Mouse (Mus musculus): ENCODE data around the gene F3.
A peak's percentile ranks its signal among the peaks of the same experiment; 100 is the strongest.

Gene F3

DNA sequence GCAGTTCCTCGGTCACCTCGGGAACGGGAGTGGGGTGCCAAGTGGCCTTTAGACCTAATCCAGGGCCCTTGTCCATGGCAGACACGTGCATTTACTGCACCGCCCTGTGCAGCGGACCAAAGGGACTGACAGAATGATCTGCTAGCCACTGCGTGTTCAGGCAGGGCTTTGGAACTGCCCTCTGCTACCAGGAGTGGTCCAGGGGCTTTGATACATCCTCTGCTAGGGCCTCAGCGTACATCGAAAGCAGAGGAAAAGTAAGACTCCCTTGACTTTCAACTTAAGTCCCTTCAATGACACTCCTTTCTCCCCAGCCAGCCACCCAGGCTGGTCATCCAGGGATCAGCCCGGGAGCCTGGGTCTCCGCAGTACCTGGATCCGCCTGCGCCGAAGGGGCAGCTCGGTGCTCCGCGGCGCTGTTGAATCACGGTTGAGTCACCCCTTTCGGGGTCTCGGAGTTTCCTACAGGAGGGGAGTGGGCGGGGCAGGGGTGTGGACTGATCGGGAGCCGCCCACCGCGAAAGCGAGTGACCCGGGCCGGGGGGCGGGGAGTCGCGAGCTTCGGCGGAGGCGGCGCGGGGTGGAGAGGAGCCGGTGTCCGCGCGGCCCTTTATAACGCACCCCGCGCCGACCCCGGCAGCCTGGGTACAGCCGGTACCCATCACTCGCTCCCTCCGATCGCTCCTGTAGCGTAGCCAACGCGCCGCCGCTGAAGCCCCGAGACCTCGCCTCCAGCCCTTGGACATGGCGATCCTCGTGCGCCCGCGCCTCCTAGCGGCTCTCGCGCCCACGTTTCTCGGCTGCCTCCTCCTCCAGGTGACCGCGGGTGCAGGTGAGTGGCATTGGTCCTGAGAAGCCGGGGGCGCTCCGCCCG lies at the start of gene F3:
F3 (plus strand) TSS at position 567 of the 874 bp plus-strand sequence.
- DNase-seq, result peak; percentile 92 to 93

DNA sequence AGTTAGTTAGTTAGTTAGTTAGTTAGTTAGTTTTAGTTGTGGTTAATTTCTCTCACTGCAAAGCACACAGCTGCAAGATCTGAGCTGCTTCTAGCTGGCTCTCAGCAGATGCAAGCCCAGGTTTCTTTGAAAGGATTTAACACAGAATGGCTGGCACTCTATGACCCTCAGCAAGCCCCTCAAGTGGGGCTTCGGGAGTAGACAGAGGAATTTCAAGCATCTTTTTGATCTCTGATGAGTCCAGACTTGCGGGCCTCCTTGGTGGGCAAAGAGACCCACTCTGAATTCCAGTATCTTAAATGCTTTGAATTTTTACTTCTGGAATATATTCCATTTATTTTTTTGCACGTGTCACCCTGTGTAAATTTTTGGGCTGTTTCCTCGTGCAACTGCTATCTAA lies 44.4 kb upstream of the F3 start:
- no peak for DNase-seq

DNA sequence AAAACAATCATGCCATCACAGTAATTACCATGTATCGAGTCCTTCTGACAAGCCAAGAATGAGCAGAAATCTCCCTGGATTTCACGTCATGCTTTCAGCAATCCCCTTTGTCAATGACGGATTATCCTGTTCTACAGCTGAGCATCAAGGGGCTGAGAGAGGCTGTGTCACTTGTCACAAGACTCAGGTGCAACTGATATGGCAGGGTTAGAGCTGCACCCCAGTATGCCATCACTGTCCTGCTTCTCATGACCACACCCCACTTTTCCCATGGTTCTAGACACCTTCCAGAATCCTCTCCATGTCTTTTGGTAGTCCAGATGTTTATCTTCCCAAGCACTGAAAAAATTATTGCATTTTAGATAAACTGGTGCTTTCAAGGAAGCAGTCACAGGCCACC lies 43.9 kb upstream of the F3 start:
- DNase-seq, result no peak

DNA sequence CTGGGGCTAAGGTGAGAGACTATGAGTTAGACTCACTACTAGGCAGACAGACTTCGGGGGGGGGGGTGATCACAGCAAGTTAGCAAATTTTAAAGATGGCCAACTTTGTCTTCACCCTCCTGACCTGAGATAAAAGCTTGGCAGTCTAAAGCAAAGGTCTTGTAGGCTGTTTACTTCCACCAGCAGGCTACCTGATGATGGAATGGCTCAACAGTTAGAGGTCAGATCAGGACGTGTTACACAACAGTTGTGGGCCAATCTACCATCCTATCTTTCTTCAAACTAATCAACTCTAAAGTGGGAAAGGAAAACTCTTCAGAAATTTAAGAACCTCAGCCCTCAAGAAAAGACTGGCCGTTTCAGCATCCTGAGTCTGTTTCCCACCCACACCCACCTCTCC lies 43.1 kb upstream of the F3 start:
- no peak for DNase-seq

DNA sequence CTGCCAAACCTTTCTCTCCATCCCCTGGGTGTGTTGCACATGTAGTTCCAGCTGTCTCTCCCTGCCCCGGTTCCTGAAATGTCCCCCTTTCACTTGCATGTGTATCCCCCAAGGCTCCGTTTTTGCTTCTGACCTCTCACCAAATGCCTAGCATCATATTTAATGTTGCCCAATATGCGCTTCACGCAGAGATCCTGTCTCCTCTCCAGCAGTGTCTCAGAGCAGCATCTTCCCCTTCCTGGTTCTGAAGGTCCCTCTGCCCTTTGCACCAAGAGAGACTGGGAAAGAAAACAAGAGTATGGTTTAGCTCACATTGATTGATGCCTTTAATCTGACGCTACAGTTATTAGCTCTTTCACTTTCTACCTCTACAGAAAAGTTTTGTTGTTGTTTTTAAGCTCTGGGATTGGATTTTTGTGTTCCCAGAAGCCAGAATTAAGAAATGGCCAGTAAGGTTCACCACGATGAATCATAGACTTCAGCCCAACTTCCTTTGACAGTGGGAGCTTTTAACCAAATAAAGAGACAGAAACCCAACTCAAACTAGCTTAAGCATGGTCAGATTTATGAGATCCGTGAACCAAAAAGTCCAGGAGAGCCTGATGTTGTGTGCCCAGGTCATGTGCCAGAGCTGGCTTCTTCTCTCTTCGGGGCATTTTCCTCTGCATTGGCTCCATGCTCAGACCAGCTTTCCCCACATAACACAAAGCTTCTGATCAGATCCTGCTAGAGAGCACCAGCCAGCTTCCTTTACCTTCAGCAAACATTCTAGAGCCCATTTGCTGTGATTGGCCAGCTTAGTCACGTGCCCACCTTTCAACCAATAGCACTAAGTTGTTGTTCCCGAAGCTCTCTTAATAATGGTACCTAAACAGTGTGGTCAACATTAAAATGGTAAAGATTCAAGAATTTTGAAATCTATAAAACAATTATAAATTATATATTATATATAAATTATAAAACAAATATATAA lies 40.6 kb upstream of the F3 start:
- no peak for DNase-seq

DNA sequence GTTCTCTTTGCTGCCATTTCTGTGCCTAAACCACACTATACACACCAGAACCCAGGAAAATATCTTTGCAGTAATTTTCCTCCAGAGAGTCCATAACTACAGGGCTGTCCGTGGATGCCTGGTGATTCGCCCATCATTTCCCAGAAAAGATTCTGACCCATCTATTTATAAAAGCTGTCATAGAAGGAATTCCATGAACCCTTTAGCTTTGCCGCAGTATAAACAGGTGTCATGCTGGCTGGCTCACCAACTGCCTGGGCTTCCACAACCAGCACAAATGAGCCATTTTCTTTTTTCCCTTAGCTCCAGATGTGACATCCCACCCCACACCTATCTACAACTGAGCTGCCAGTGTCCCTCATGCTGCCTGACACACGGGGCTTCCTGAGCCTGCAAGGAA lies 38.8 kb upstream of the F3 start:
- DNase-seq, result no peak

DNA sequence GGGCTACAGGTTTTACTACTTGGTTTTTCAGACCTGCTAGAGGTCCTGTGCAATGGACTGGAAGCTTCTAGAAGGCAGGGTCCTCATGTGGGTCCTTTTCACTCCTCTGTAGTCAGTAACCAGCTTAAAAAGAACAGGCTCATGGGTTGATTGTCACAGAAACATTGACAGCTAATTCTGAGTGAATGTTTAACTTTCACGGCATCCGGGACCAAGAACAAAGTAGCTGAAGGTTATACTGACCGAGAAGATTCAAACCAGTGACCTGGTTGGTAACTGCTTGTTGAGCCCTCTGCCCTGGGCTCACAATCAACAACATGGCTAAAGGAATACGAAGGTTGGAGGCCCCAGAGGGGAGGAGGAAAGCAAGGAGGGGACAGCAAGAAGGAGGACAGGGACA lies 38.4 kb upstream of the F3 start:
- no peak for DNase-seq

DNA sequence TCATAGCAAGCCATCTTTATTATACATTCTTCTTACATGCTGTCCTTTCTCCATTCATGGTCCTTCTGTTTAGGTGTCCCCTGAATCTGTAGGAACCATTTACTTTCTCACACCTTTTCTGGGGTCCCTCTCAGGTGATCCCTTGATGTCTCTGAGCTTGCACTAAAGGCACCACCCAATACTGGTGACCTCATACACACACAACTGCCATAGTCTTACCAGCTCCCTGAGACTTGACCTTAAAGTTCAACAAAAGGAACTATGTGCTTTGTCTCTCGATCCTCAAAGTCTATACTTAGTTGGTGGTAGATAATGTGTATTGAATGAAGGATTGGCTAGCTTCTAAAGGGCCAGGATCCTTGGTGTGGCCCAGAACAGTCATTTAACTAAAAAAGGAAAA lies 37.4 kb upstream of the F3 start:
- DNase-seq, result no peak

DNA sequence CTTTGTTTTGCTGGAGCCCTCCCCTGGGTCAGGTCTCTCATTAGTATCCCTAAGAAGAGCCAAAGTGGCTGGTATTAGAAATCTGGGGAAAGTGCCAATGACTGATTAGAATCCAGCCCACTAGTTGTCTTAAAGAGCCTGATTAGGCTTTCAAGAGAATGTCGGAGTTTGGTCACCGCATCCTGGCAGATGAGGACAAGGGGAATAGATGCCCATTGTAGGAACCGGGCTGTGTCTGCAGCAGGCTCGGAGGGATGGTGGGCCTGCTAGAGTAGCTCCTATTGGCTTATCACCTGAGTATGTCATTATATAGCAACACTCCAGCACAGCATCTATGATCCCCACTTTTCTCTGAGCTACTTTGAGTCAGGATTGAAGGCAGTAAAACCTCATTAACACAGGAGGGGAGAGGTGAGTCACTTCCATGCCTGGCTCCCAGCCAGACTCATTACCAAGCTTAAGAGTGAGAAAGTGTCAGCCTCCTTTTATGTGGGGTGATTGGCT lies 36.9 kb upstream of the F3 start:
- peak in 1 of 2 experiments; percentile 16 for DNase-seq

DNA sequence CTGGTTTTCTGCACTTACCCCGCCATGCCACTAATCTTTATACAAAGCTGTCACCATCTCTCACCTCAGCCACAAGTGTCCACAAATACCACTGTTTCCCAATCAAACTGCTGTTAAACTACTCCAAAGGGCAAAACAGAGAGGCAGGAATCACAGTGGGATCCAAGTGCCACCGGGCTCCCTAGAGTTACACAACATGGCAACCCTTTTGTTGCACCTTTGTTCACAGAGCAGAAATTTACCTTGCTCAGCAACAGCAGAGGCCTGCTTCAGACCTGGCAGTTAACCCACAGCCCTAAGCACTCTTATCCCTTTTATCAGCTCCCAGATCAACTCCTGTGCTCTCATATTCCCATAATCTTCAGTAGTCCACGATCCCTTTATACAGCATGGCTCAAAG lies 35.6 kb upstream of the F3 start:
- DNase-seq, result no peak

DNA sequence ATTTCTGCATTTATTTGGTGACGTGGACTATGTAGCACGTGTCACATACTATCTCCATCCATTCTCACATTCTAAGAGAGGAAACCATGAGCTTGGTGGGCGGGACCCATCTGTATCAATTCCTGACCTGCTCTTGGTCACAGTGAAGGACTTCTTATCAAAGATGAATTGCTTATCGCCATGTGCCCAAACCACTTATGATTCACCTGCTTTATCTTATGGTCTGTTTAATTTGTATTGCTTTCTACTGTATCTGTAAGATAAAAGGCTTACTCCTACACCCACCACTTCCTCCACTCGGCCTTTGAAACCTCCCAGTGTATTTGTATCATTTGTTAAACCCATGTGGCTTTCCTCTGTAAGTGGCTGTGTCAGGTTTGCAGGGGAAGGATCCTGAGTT lies 34.3 kb upstream of the F3 start:
- no peak for DNase-seq

DNA sequence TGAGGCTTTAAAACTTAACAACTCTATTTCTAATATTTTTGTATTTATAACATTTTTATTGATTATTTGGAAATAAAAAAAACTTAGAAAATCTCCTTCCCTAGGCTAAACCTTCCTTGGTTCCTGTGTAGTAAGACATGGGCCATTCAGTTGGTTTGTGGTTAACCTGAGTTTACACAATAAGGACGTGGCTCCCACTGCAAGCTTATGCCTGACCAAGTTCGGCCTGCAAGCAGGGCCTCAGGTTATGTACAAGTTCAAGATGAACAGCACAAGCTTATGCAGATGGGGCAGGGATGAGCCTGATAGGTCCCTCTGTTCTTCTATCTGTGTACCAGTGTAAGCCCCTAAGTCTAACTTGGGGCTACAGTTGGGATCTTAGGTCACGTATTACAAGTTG lies 33.6 kb upstream of the F3 start:
- no peak for DNase-seq

DNA sequence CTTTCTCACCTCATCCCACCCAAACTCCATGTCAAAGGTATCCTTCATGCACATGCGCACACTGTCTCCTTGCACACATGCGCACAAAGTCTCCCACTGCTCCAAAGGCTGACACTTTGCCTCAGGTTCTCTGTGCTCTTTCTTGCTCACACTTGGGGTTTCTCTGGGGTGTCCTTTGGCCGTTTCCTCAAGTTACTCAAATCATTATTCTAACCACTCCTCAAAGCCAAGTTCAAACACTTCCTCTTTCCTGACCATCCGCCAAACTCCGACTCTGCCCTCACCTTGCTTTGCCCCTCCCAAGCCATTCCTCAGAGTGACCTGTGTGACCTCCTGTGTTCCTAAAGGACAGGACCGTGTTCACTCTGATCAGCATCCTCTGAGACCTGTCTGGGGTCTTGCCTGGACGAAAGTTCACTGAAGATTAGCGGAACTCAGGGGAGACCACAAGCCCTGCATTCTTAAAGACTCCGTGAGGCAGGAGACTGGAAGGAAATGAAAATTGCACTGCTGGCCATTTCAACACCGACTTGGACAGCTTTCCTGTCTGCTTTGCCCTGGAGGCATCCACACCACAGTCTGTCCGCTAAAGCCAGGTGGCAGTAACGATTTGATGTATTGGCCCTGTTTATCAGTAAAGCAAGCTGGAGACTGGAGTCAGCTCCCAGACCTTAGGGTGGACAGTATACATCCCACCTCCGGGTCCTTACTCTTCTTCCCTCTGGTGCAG lies 30.2 kb upstream of the F3 start:
- no peak for DNase-seq

DNA sequence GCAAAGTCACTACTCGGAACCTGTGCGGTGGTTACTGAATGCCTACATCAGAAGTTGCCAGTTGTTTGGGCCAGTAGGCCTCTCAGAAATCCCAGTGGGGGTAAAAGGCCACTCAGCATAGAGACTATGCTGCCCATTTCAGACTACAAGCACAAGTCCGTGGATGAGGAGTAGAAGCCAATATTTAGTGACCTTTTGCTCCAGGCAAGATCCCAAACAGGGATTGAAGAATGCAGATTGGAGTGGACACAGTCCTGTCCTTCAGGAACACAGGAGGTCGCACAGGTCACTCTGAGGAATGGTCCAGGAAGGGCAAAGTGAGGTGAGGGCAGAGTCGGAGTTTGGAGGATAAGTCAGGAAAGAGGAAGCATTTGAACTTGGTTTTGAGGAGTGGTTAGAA lies 29.6 kb upstream of the F3 start:
- DNase-seq, result no peak

DNA sequence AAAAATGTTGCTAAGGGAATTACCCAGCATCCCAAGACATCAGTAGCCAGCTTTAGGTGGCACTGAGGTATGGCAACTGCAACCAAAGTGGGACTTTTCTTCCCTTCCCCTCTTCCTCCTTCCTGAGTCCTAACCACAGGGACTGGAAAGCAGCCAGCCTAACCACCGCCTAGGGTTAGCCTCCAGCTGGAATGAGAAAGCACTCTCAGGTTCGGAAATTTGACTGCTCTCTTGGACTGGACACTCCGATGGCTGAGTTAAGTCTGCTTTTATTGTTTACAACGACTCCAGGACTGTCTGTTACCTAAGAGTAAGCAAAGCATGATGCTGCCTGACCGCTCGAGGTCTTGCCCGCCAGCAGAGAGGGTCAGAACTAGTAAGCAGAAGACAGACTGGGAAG lies 26.2 kb upstream of the F3 start:
- peak; percentile 48 to 63 for DNase-seq

DNA sequence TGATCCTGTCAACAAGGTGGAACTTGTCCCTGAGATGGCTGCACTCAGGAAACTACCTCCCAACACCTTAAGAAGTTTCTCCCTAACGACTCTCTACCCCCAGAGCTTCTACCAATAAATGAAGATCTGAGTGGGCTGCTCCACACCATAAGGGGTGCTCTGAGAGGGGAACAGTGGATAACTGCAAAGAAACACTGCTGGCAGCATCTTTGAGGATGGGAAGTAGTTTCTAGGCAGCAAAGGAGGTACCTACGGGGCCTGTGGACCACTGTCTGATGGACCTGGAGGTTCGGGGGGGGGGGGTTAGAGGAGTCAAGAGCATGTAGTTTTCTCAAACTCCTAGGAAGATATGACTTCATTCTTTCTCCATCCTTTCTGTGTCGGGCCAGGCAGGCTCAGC lies 23.9 kb upstream of the F3 start:
- no peak for DNase-seq

DNA sequence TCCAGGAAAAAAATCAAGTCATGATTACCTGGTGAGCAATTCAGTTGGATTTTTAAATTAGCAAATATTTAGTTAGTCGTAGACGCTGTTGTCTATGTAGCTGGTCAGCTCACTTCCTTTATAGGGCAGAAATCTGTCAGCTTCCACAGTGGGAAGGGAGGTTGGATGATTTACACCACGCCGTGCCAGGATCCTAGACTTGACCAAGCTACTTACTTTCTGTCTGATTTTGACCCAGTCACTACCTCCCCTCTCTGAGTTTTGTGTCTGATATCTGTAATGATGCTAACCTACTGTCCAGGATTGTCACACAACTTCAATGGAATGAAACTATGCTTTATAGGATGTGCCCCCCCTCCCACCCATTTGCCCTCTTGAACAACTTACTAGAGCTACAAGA lies 23.5 kb upstream of the F3 start:
- DNase-seq, result no peak

DNA sequence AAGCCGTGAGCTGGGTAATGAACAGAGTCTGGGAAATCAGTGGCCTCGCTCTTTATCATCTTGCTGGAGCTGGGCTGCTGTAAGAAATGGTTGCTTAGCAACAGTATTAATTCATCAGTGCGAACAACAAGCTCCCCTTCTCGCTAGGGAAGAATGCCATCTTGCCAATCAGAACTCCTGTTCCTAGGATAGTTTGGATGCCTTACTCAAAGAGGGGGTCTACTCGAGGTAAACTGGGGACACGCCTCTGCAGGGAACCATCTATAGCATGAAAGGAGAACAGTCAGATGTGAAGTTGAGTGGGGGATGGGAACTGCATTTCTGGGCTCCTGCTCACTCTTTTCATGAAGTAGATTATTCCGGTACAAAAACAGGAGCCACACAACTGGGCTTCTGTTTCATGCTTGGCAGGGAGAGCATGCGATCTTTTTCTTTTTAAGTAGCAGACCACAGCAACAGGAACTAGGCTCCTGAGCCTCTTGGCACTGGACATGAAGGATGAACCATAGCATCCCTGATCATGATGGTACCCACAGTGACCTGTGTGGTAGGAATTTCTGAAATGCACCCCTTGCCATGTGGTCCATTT lies 22.9 kb upstream of the F3 start:
- peak; percentile 59 to 66 for DNase-seq

DNA sequence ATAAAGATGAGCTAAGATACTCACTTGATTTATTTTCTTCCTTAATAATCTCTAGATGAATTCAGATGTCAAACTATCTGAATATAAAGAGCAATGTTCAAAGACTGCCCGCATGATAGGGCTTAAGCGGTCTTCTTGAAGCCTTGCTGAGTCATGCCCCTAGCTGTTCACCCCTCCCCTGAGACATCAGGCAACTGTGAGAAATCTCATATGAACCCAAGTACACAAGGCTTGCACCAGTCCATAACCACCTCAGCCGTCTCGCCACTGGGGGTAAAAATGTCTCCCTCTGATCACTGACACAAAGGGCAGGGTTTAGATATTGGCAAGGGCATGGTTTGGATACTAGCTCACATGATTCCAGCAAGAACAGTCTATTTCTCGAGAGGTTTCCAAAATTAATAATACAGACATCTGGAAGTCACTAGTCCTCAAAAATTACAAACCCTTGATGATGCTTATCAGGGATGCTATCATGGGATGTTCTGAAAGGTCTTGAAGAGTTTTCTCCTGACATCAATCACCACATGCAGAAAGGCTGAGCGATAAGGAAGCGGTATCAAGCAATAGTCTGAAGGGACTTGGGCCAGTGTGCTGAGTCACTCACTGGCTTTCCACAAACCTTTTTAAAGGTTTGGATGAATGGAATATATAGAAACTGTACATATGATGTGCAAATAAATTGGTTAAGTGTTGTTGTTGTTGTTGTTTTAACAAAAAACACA lies 20.0 kb upstream of the F3 start:
- DNase-seq, result no peak

DNA sequence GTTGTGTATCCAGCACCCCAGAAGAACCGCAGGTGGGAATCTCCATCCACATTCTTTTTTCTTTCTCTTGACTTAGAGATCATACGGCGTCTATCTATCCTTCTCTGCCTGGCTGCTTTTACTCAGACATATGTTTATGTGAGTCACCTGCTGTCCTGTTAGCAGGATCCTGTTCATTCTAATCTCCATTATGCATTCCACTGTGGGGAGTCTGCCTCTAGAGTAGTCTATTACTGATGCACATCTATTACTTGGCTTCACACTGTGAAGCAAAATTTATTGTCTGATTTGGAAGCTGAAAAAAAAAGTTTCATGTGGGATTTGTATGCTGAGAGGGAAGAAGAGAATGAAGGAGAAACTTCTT lies 19.5 kb upstream of the F3 start:
- DNase-seq, result no peak

DNA sequence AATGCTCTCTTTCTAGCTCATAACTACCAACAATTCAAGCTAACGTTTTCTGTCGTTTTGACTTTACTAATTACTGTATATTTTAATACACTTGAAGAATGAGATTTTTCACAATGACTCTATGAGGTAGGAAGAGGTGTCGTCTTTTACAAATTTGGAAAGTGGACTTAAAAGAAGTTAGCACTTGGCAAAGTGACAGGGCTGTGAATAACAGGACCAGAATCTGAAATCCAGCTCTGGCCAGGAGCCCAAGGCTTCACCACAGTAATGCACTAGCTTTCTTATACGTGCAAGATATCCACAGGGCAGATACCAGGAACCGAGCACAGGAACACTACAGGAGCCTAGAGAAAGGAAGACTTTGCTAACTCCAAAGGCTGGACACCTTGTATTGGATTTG lies 17.2 kb upstream of the F3 start:
- peak; percentile 46 to 57 for DNase-seq

DNA sequence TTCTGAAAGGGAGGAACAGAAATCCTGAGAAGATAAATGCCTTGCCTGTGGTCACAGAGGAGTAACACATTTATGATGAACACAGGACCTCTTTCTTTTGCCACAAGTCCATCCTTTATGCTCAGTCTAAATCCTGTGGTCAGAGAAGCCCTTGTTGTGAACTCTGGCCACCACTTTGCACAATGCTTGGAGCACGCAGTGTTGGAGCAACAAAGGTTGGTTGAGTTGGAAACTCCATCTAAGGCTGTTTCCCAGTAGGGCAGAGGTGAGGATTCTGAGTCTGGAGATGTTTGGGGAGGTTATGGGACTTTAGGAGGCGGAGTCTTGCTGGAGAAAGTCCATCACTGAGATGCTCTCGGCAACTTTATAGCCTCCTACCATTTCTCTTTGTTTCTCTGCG lies 16.2 kb upstream of the F3 start:
- DNase-seq, result no peak
